Mouse (Mus musculus) embryonic fibroblast, embryonic 13.5 days (primary cell): ENCODE data around the gene Hsf4.

Experiments used
- CTCF ChIP-seq: IDR thresholded peaks from 2 replicates; pipeline ENCODE4 v1.5.1; 2011; ENCODE audit warnings: mild to moderate bottlenecking, control low read depth, low read length, moderate library complexity, borderline replicate concordance; ENCODE audit not compliant: insufficient read depth
- POLR2A ChIP-seq: IDR thresholded peaks from 2 replicates; pipeline ENCODE4 v1.6.1; 2011; ENCODE audit warnings: low read depth, mild to moderate bottlenecking, control low read depth, low read length, moderate library complexity

DNA sequence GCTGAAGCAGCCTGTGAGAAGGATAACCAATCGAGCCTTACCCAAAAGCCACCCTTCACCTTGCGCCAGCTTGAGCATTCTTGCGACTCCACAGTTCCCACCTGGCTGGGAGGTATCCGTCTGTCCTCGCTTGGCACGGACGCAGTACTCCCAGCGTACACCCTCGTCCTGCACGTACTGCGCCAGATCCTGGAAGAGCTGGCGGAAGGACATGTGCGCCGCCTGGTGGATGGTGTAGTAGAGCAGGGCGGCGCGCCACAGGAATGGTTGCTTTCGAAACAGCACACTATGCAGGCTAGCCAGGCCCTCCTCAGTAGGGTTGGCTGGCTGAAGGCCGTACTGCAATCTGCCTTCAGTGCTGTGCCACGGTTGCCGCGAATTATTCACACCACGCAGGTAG is 13.5 kb downstream of the Hsf4 start:
- TF ChIP-seq CTCF (peak; percentile 94), POLR2A (no peak)
